Mouse (Mus musculus) cerebellum, adult 2 months (tissue): ENCODE measurements around the gene Ccdc77.

Experiments used
- CTCF ChIP-seq: fragments of 200-500 bp; IDR thresholded peaks from 2 replicates; pipeline ENCODE4 v1.5.1; 2011; ENCODE audit warnings: low read depth, mild to moderate bottlenecking, control low read depth, low read length, moderate library complexity, borderline replicate concordance; ENCODE audit not compliant: insufficient read depth
- POLR2A ChIP-seq: fragments of 200-500 bp; IDR thresholded peaks from 2 replicates; pipeline ENCODE4 v1.6.1; 2011; ENCODE audit warnings: low read length, control low read depth, borderline replicate concordance; ENCODE audit not compliant: insufficient read depth

DNA sequence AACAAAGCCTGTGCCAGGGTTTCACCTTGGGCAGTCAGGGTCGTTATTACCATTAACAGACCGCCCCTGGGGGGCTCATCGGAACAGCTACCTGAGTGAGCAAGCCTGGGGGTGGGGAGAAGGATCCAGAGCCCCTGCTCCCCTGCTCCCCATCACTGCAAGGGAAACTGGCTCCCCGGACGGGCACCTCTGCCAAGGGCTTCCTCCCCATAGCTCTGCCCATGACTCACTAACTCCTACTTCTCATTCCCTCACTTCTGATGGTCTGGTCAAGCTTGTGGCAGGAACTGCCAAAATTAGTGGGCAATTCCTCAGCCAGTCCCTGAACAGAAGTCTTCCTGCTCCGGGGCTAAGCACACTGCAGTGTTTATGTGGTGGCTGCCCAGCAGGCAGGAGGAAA, 88.9 kb downstream of the Ccdc77 start:
- TF ChIP-seq CTCF (no peak), POLR2A (no peak)
